18 mouse cellular contexts compared by ENCODE assay signal in the genomic region with DNA sequence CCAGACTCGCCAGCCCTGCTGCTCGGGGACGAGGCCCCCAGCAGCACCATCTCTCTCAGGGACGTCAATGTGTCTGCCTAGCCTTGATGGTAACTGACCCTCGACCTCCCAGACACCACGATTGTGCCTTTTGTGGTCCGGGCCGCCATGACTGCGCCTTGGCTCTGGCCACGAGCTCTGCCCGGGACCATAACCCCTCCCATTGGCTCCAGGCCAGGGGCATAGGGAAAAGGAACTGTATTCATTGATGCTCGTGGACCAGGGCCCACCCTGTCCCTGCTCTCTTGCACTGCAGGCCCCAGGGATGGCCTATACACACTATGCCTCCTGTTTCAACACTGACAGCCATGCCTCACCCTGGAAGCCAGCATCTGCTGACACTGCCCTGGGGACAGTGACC. TPM values are rescaled to one million over a fixed set of nuclear protein-coding genes. Genes with fewer than 3 reads are reported as not detected.
DNase-seq lines count a peak whose midpoint lies in the region; ATAC-seq lines count a peak whose summit lies in the region.
"Had no signal": no experiment of that assay in that cellular context is flagged by ENCODE, and none has a peak within 500 bp of the region (broad histone marks: within the 10 kb centered on the region; RNA-seq: fewer than 3 reads in every experiment).

No protein-coding gene starts in this region.

- no peaks in the 10 kb centered on the region for H3K4me1 ChIP-seq in embryonic facial prominence, embryonic 15.5 days
- no peaks in the 10 kb centered on the region for H3K4me1 ChIP-seq in embryonic facial prominence, embryonic 10.5 days
- H3K4me1 ChIP-seq in intestine, embryonic 15.5 days (replicated peaks) = 0 out of 2 replicates have a peak, but pooled peaks cover 6% of the 10 kb centered on the region
- H3K4me1 ChIP-seq: forebrain, embryonic 12.5 days; limb, embryonic 12.5 days; midbrain, embryonic 13.5 days had no signal

- H3K4me2 ChIP-seq in embryonic facial prominence, embryonic 15.5 days (replicated peaks) = no peak overlapping the region
- no peak overlapping the region for H3K4me2 ChIP-seq in intestine, embryonic 15.5 days (replicated peaks)
- H3K4me2 ChIP-seq: forebrain, embryonic 12.5 days; heart, embryonic 13.5 days; limb, embryonic 12.5 days; midbrain, embryonic 13.5 days had no signal

- H3K27me3 ChIP-seq in embryonic facial prominence, embryonic 15.5 days = no peaks in the 10 kb centered on the region
- no peaks in the 10 kb centered on the region for H3K27me3 ChIP-seq in embryonic facial prominence, embryonic 10.5 days (replicated peaks; ENCODE audit: low read depth, poor library complexity, severe bottlenecking)
- no peaks in the 10 kb centered on the region for H3K27me3 ChIP-seq in intestine, embryonic 15.5 days (replicated peaks)
- H3K27me3 ChIP-seq: limb, embryonic 12.5 days; midbrain, embryonic 13.5 days had no signal

- H3K4me3 ChIP-seq in embryonic facial prominence, embryonic 15.5 days (replicated peaks) = no peak overlapping the region
- H3K4me3 ChIP-seq in embryonic facial prominence, embryonic 10.5 days = no peak overlapping the region
- no peak overlapping the region for H3K4me3 ChIP-seq in intestine, embryonic 15.5 days (replicated peaks)
- H3K4me3 ChIP-seq: forebrain, embryonic 12.5 days; heart, embryonic 13.5 days; left cerebral cortex, adult 2 months; limb, embryonic 12.5 days; midbrain, embryonic 13.5 days had no signal

- no peaks in the 10 kb centered on the region for H3K9me3 ChIP-seq in embryonic facial prominence, embryonic 15.5 days (replicated peaks)
- H3K9me3 ChIP-seq in embryonic facial prominence, embryonic 10.5 days = no peaks in the 10 kb centered on the region
- no peaks in the 10 kb centered on the region for H3K9me3 ChIP-seq in intestine, embryonic 15.5 days
- H3K9me3 ChIP-seq: forebrain, embryonic 12.5 days; heart, embryonic 13.5 days; limb, embryonic 12.5 days; midbrain, embryonic 13.5 days had no signal

- 0 out of 2 replicates have a peak, but pooled peaks have one; percentile 16 for ATAC-seq in embryonic facial prominence, embryonic 15.5 days (ENCODE audit: insufficient number of reproducible peaks, low FRiP score, low TSS enrichment, low read depth)
- ATAC-seq in intestine, embryonic 15.5 days = peak; percentile 34
- ATAC-seq: midbrain, embryonic 13.5 days had no signal

- no peak overlapping the region for H3K9ac ChIP-seq in embryonic facial prominence, embryonic 15.5 days
- no peak overlapping the region for H3K9ac ChIP-seq in intestine, embryonic 15.5 days
- H3K9ac ChIP-seq: forebrain, embryonic 12.5 days; heart, embryonic 13.5 days; limb, embryonic 12.5 days; liver, postnatal 0 days; midbrain, embryonic 13.5 days had no signal

- intact Hi-C loops in left cerebral cortex, postnatal 4 days (cut with DNase I) = no loop called here
- intact Hi-C loops in left cerebral cortex, postnatal 36 days (cut with DNase I) = no loop called here

- 76% methylated on average over 12 of the region's 12 CpGs for WGBS in embryonic facial prominence, embryonic 15.5 days
- WGBS in embryonic facial prominence, embryonic 10.5 days = 90% methylated on average over 12 of the region's 12 CpGs
- WGBS in intestine, embryonic 15.5 days = 81% methylated on average over 12 of the region's 12 CpGs

- peaks cover 59% of the 10 kb centered on the region for H3K36me3 ChIP-seq in embryonic facial prominence, embryonic 15.5 days
- H3K36me3 ChIP-seq in embryonic facial prominence, embryonic 10.5 days (replicated peaks) = peaks cover 61% of the 10 kb centered on the region
- H3K36me3 ChIP-seq in intestine, embryonic 15.5 days = peaks cover 45% of the 10 kb centered on the region

- no peak overlapping the region for H3K27ac ChIP-seq in embryonic facial prominence, embryonic 15.5 days (replicated peaks)
- H3K27ac ChIP-seq in embryonic facial prominence, embryonic 10.5 days (replicated peaks) = no peak overlapping the region
- H3K27ac ChIP-seq in intestine, embryonic 15.5 days = peak overlapping the region; percentile 39; the same call in 1 of the 2 replicates
- H3K27ac ChIP-seq: forebrain, embryonic 12.5 days; heart, embryonic 13.5 days; kidney, postnatal 0 days; left cerebral cortex, adult 2 months; limb, embryonic 12.5 days; midbrain, embryonic 13.5 days had no signal

- DNase-seq in embryonic facial prominence, embryonic 10.5 days (ENCODE audit: low spot score) = no peak
- peak; percentile 46 for DNase-seq in left cerebral cortex, postnatal 4 days
- DNase-seq in left cerebral cortex, postnatal 36 days (ENCODE audit: low spot score in 2 of 2) = no peak
- peak; percentile 6 for DNase-seq in 416B (ENCODE audit: low read depth)
- DNase-seq in urinary bladder, adult 2 months (ENCODE audit: low spot score) = no peak
- DNase-seq in retina, embryonic 14.5 days (ENCODE audit: low spot score) = no peak
- DNase-seq: embryo, embryonic 11 days; heart, postnatal 36 days; liver, postnatal 0 days; thymus, adult 2 months had no signal

RNA-seq across cellular contexts. Expression of a gene that starts 9.2 kb away (rescaled TPM):
- polyA plus RNA-seq in embryonic facial prominence, embryonic 15.5 days (2015; fragmentation: Nextera tagmentation; extraction: Ambion mirVana) = 47.7 and 47.8 TPM in 2 replicates
- 26.4 and 28.0 TPM in 2 replicates for polyA plus RNA-seq in embryonic facial prominence, embryonic 10.5 days (2016; fragmentation: Nextera tagmentation; extraction: Ambion mirVana)
- 10 to 100 TPM; 56.6 to 56.9 TPM for total RNA-seq in left cerebral cortex, postnatal 4 days (2021)
- total RNA-seq in left cerebral cortex, postnatal 36 days (2021) = 10 to 100 TPM; 33.4 to 36.4 TPM
- 40.6 and 56.1 TPM in 2 replicates for polyA plus RNA-seq in intestine, embryonic 15.5 days (2015; fragmentation: Nextera tagmentation; extraction: Ambion mirVana)
- polyA plus RNA-seq in urinary bladder, adult 2 months (2012; rRNA removed) = 37.4 and 59.3 TPM in 2 replicates

RNA-seq across cellular contexts. Expression of a gene that starts 13.0 kb away (rescaled TPM):
- polyA plus RNA-seq in embryonic facial prominence, embryonic 15.5 days (2015; fragmentation: Nextera tagmentation; extraction: Ambion mirVana) = 10.1 and 11.5 TPM in 2 replicates
- polyA plus RNA-seq in embryonic facial prominence, embryonic 10.5 days (2016; fragmentation: Nextera tagmentation; extraction: Ambion mirVana) = 11.0 and 11.9 TPM in 2 replicates
- 1 to 10 TPM; 6.3 to 7.0 TPM for total RNA-seq in left cerebral cortex, postnatal 4 days (2021)
- 10 to 100 TPM; 15.3 to 15.7 TPM for total RNA-seq in left cerebral cortex, postnatal 36 days (2021)
- polyA plus RNA-seq in intestine, embryonic 15.5 days (2015; fragmentation: Nextera tagmentation; extraction: Ambion mirVana) = 14.1 and 14.7 TPM in 2 replicates
- 14.1 and 15.2 TPM in 2 replicates for polyA plus RNA-seq in urinary bladder, adult 2 months (2012; rRNA removed)

RNA-seq across cellular contexts. Expression of a gene that starts 14.4 kb away (rescaled TPM):
- 34.5 and 36.5 TPM in 2 replicates for polyA plus RNA-seq in embryonic facial prominence, embryonic 15.5 days (2015; fragmentation: Nextera tagmentation; extraction: Ambion mirVana)
- polyA plus RNA-seq in embryonic facial prominence, embryonic 10.5 days (2016; fragmentation: Nextera tagmentation; extraction: Ambion mirVana) = 37.7 and 42.0 TPM in 2 replicates
- 10 to 100 TPM; 60.2 to 63.4 TPM for total RNA-seq in left cerebral cortex, postnatal 4 days (2021)
- total RNA-seq in left cerebral cortex, postnatal 36 days (2021) = 10 to 100 TPM; 38.3 to 40.0 TPM
- 28.2 and 34.4 TPM in 2 replicates for polyA plus RNA-seq in intestine, embryonic 15.5 days (2015; fragmentation: Nextera tagmentation; extraction: Ambion mirVana)
- polyA plus RNA-seq in urinary bladder, adult 2 months (2012; rRNA removed) = 16.0 and 20.4 TPM in 2 replicates

RNA-seq across cellular contexts. Expression of a gene that starts 17.1 kb away (rescaled TPM):
- 0.88 and 1.0 TPM in 2 replicates for polyA plus RNA-seq in embryonic facial prominence, embryonic 15.5 days (2015; fragmentation: Nextera tagmentation; extraction: Ambion mirVana)
- 0.30 and 0.45 TPM in 2 replicates for polyA plus RNA-seq in embryonic facial prominence, embryonic 10.5 days (2016; fragmentation: Nextera tagmentation; extraction: Ambion mirVana)
- total RNA-seq in left cerebral cortex, postnatal 4 days (2021) = under 1 TPM; 0.14 to 0.30 TPM
- under 1 TPM; 0.32 to 0.45 TPM for total RNA-seq in left cerebral cortex, postnatal 36 days (2021)
- 0.16 and 0.34 TPM in 2 replicates for polyA plus RNA-seq in intestine, embryonic 15.5 days (2015; fragmentation: Nextera tagmentation; extraction: Ambion mirVana)
- polyA plus RNA-seq in urinary bladder, adult 2 months (2012; rRNA removed) = 0.36 and 0.71 TPM in 2 replicates
- total RNA-seq: heart, postnatal 36 days had no signal

RNA-seq across cellular contexts. Expression of a gene that starts 30.9 kb away (rescaled TPM):
- 1.2 and 2.1 TPM in 2 replicates for polyA plus RNA-seq in embryonic facial prominence, embryonic 15.5 days (2015; fragmentation: Nextera tagmentation; extraction: Ambion mirVana)
- polyA plus RNA-seq in embryonic facial prominence, embryonic 10.5 days (2016; fragmentation: Nextera tagmentation; extraction: Ambion mirVana) = 0.13 and 0.19 TPM in 2 replicates
- 1 to 10 TPM in 1 of 2 experiments, under 1 TPM in 1; 0.40 to 1.0 TPM for total RNA-seq in left cerebral cortex, postnatal 4 days (2021)
- total RNA-seq in left cerebral cortex, postnatal 36 days (2021) = under 1 TPM in 1 of 2 experiments, not detected in 1; 0.77 TPM
- 8.9 and 9.1 TPM in 2 replicates for polyA plus RNA-seq in intestine, embryonic 15.5 days (2015; fragmentation: Nextera tagmentation; extraction: Ambion mirVana)
- polyA plus RNA-seq in urinary bladder, adult 2 months (2012; rRNA removed) = 0.78 and 1.3 TPM in 2 replicates

Comparison
In these comparisons a context has a peak if more than half of its experiments do, and no peak if none do; other contexts are left out.
1. DNase-seq: peak in left cerebral cortex, postnatal 4 days (single experiment) and 416B (single experiment); none in embryonic facial prominence, embryonic 10.5 days (single experiment), left cerebral cortex, postnatal 36 days (0 of 2), urinary bladder, adult 2 months (single experiment) and retina, embryonic 14.5 days (single experiment).